Mouse (Mus musculus): ENCODE results near the gene Efr3b. TPM values are rescaled to one million over a fixed set of nuclear protein-coding genes. Genes with fewer than 3 reads are reported as not detected.

Efr3b gene
- total RNA-seq (2021): 1 to 10 TPM; 5.8 to 7.2 TPM
- long read RNA-seq, experiment 1, full-length matches to known transcripts: 3 of 5 reads
- long read RNA-seq, experiment 1, partial matches to known transcripts: 0 of 5 reads
- long read RNA-seq, experiment 1, other reads (novel, unspliced or antisense): 2 of 5 reads
- long read RNA-seq, experiment 2, full-length matches to known transcripts: 3 of 7 reads
- long read RNA-seq, experiment 2, partial matches to known transcripts: 2 of 7 reads
- long read RNA-seq, experiment 2, other reads (novel, unspliced or antisense): 2 of 7 reads

- peak; percentile 74 for DNase-seq
Observed at GRCm38 (mm10) chr12:4038061-4039041, at the start of gene Efr3b. Gene Efr3b (minus strand): TSS chr12:4038915.

- no peak for DNase-seq
Observed at GRCm38 (mm10) chr12:4083441-4083840, 44.7 kb upstream of the Efr3b start.

- DNase-seq: peak; percentile 97
Observed at GRCm38 (mm10) chr12:4082132-4083001, 43.7 kb upstream of the Efr3b start, which contains the start of gene Dnajc27. Gene Dnajc27 (plus strand): TSS chr12:4082583.

- peak; percentile 84 for DNase-seq
Observed at GRCm38 (mm10) chr12:4080311-4080710, 41.6 kb upstream of the Efr3b start.

DNA sequence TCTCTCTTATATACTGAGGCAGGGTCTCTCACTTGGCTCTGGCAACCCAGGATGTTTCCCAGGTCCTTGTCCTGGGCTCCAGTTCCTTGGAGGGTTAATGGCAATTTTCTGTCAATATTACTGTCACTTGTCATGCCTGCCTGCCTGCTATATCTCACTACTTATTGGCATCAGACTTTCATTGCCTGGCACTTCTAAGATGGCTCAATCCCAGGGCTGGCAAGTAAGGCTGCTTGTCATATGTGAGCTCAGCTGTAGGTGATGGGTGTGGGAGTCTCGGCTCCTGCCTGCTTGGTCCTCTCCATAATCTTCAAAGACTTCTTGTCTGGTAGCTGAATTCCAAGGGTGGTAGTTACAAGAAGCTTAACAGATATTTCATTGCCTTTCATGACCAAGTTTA lies 39.4 kb upstream of the Efr3b start:
- DNase-seq: no peak

DNA sequence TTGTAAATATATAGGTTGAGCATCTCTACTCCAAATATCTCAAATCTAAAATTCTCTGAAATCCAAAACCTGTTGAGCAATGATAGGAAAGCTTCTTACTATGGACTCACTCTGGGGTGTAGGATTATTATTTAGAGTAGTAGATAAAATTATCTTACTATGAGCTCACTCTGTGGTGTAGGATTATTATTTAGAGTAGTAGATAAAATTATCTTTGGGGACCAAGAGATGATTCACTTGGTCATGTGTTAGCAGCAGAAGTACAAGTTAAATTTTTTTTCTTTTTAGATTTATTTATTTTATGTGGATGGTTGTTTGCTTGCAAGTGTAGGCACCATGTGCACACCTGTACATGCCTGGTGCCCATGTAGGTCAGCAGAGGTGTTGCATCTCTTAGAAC lies 37.7 kb upstream of the Efr3b start:
- no peak for DNase-seq

DNA sequence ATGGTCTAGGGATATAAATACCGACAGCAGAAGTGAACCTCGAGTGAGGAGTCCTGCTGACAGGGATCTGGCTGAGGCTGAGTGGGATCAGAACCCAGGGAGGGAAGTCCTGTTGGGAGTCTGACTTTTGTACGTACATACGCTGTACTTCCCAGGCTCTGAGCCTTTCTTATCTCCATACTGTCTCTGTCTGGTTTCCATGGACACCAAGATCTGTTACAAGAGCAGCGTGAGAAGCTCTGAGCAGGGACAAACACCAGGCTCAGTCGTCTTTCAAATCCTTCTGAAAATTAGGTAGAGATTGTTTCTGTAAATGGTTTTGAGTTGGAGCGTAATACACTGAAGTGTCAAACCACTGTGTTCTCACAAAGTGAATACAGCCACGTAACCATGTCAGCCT lies 36.7 kb upstream of the Efr3b start:
- no peak for DNase-seq

- no peak for DNase-seq
Observed at GRCm38 (mm10) chr12:4071671-4072070, 33.0 kb upstream of the Efr3b start.

DNA sequence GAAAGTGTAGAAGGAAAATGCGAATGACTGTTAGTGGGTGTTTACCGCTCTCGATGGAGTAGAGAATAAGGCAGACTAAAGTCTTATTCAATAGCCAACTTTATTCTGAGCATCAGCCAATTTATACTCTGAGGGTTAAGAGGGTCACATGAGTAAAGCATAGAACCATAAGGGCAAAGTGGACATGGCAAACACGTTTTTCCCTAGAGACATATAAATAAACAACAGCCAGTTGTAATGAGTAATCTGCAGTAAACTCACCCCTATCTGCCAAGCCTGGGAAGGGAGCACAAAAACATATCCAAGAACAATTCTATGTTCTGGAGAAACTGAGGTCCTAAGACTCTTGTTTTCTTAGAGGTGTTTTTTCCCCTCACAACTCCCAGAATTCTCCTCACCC lies 29.8 kb upstream of the Efr3b start:
- no peak for DNase-seq

DNA sequence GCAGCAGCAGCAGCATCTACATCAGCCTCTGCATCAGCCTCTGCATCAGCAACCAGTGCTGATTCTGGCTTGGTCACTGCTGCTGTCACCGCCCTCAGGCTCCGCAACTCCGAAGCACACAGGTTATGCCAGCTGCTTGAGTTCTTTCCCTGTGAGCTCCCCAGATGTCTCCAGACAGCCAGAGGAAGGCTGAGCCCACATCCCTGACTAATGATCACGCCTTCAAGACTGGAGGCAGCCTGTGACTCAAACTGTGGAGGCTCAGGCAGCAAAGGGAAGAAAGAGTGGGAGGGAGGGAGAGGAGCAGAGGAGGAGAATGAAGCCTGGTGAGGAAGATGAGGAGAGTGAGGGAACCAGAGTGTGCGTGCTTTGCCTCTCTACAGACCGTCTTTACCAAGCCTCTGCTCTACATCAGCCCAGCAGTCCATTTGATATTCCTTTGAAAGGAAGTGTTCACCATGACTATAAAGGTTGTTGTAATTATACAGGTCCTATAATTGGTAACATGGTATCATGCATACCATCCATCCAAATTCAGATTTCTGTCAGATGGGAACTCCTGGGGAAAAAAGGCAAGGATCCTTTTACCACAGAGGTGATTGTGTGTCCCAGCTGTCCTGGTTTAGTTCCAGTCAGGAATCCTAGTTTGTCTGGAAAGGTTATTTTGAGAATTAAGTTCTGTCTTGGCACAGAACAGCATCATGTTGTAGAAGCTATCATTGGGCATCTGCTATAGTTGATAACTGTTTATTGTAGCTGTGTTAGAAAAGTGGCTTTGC lies 28.2 kb upstream of the Efr3b start:
- no peak for DNase-seq

DNA sequence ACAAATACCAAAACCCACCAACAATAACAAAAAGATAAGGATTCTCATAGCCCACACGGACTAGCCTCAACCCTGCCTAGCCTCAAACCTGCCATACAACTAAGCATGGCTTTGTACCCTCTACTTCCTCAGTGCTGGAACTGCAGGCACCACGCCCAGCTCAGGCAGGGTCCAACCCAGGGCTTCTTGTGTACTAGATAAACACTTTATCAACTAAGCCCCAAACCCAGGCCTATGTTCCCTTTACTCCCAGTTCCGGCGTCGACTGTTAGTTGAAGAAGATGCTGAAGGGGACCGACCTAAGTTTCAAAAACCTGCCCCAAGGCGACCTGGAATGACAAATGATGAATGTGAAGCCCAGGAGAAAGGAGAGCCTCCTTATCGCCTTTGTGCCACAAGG lies 27.2 kb upstream of the Efr3b start:
- no peak for DNase-seq

- DNase-seq: no peak
Observed at GRCm38 (mm10) chr12:4065498-4065897, 26.8 kb upstream of the Efr3b start.

DNA sequence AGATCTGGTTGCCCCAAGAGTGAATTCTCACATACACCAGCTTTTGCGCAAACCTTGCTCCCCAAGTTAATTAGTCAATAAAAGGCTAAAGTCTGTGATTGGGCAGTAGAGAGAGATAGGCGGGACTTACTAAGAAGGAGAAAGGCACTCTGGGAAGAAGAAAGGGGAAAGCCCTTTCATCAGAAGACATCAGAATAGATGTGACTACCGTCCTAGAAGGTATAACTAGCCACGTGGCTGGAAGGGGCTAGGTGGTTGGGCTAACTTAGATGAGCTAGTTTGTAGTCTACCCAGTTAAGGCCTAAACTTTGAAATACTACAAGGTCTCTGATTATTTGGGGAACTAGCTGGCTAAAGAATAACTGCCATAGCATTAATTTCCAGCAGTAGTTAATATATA lies 21.0 kb upstream of the Efr3b start:
- no peak for DNase-seq

GRCm38 (mm10) chr12:4058321-4058720 lies 19.6 kb upstream of the Efr3b start:
- peak; percentile 32 for DNase-seq

DNA sequence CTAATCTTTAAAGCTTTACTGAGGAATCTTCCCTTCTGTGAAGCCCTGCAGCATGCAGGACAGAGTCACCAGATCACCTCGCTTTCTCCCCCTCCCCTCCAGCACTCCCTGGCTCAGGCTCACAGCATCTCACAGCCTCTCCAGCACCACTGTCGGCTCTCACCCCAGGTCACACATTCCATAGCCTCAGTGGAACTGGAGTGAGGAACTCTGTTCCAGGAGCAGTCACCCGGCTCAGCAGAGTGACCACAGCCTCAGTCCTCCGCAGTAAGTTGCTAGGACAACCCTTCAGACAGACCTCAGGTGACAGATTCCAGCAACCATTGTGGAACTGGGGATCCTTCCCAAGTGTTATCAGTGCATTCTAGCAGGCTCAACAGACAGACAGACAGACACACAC lies 16.1 kb upstream of the Efr3b start:
- DNase-seq: no peak

GRCm38 (mm10) chr12:4053643-4054042 lies 14.9 kb upstream of the Efr3b start:
- no peak for DNase-seq

DNA sequence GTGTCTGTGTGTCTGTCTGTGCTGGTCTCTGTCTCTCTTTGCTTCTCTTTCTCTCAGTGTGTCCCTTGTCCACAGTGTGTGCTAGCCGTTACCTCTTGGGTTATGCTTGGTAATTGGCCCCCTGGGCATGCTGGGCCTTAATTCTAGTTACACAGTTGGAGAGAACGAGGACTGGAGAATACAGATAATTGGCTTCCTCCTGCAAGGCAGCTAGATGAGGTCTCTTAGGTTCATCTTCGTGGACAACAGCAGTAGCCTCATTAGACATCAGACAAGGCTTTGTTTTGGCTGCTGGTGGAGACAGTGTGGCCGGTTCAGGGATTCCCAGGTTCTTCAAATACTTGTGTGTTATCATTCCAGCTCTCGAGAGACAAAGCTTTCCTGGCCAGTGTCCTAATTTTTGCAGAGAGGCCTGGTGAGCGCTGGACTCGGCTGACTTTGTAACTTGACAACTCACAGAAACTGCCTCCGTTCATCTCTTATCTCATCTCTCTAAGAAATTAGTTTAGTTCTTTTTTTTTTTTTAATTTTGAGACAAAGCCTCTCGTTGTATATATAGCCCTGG lies 12.2 kb upstream of the Efr3b start:
- no peak for DNase-seq

- no peak for DNase-seq
Observed at GRCm38 (mm10) chr12:4048031-4048430, 9.3 kb upstream of the Efr3b start.

- DNase-seq: no peak
Observed at GRCm38 (mm10) chr12:4045992-4046391, 7.3 kb upstream of the Efr3b start.

- DNase-seq: no peak
Observed at GRCm38 (mm10) chr12:4042411-4042810, 3.7 kb upstream of the Efr3b start.

- DNase-seq: no peak
Observed at GRCm38 (mm10) chr12:4039046-4039445, 331 bp upstream of the Efr3b start.
